Mouse (Mus musculus) myocyte (in vitro differentiated cells): ENCODE measurements at regions not wholly inside any gene's neighbourhood (a gene's known extent, or its start where the extent isn't known, plus 50 kb on each side); places are given as distances from the start of the nearest gene placed in this dataset.

Experiments used
- CEBPB ChIP-seq: IDR thresholded peaks from 2 replicates; pipeline ENCODE4 v1.6.1; 2011; ENCODE audit warnings: mild to moderate bottlenecking, moderate library complexity; ENCODE audit not compliant: poor library complexity, insufficient read depth, severe bottlenecking
- MYOG ChIP-seq, 3 experiments: IDR thresholded peaks; one replicate each; pipeline ENCODE4 v1.6.1; 2011; ENCODE audit warnings: control low read depth in 2 of 3, low read depth in 2 of 3, mild to moderate bottlenecking in 2 of 3; ENCODE audit not compliant: insufficient read length in 2 of 3, control insufficient read depth in 1 of 3, insufficient read depth in 1 of 3
- POLR2A ChIP-seq: IDR thresholded peaks from one replicate; pipeline ENCODE4 v1.6.1; 2011; ENCODE audit warnings: low read depth, mild to moderate bottlenecking, control low read depth, moderate library complexity; ENCODE audit not compliant: insufficient read length
- POLR2AphosphoS2 ChIP-seq: IDR thresholded peaks from one replicate; pipeline ENCODE4 v1.6.1; 2011; ENCODE audit warnings: low read depth, control low read depth; ENCODE audit not compliant: insufficient read length
- TCF3 ChIP-seq: IDR thresholded peaks from one replicate; pipeline ENCODE4 v1.6.1; 2011; ENCODE audit warnings: low read depth, control low read depth; ENCODE audit not compliant: insufficient read length
- USF1 ChIP-seq: IDR thresholded peaks from one replicate; pipeline ENCODE4 v1.6.1; 2011; ENCODE audit warnings: low read depth, mild to moderate bottlenecking, control low read depth, moderate library complexity

DNA sequence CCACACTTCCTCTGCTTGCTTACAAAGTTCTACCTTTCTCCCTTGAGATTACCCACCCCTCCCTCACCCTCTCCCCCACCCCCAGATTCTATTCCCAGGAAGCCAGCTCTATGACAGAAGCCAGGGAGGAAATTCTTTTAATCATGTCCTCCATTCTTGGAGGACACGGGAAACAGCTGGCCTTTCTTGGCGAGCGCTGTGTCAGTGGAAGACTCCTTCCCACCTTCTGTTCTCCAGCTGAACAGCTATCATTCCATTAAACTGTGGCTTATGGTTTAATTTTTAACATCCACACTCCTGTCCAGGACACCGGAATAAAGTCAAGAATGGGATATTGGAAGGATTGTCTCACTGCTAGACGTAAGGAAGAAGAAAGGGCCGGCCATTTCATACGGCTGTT, 59.0 kb upstream of the Plxnc1 start:
- TF ChIP-seq CEBPB (no peak), POLR2A (no peak), MYOG (IDR thresholded peaks at IDR 0.05; ENCODE audit: control insufficient read depth in 1 of 3, insufficient read depth in 1 of 3, insufficient read length in 2 of 3, low read depth in 2 of 3) (peak in 1 of 3 experiments; percentile 4), POLR2AphosphoS2 (no peak), TCF3 (no peak), USF1 (no peak)
